Mouse (Mus musculus): ENCODE measurements around the gene Galnt13. TPM values are rescaled to one million over a fixed set of nuclear protein-coding genes. Genes with fewer than 3 reads are reported as not detected.
"Not testable (repeated sequence)": the region's sequence is repeated elsewhere in the genome, so short reads cannot be mapped to it uniquely, and the experiment has no call there.

The Galnt13 gene
- polyA plus RNA-seq, 1 experiment from 2014 or later = 23.4 TPM

GRCm38 (mm10) chr2:54527073-54527472, 91.0 kb downstream of the Galnt13 start:
- Histone ChIP-seq H3K9ac (replicated peaks; ENCODE audit: low read depth, low read length) (no peak overlapping the region), H3K4me2 (ENCODE audit: low read depth, low read length) (no peak overlapping the region), H3K9me3 (ENCODE audit: control insufficient read depth, low read length) (no peaks in the 10 kb centered on the region), H3K27ac (ENCODE audit: low read depth, low read length) (no peak overlapping the region), H3K4me3 (ENCODE audit: low read depth, low read length) (no peak overlapping the region), H3K4me1 (ENCODE audit: control insufficient read depth, insufficient read depth, low read length) (no peaks in the 10 kb centered on the region), H3K27me3 (ENCODE audit: control insufficient read depth, insufficient read depth, low read length) (no peaks in the 10 kb centered on the region), H3K36me3 (ENCODE audit: control insufficient read depth, insufficient read depth, low read length) (no peaks in the 10 kb centered on the region)
- WGBS = 80% methylated on average over 3 of the region's 3 CpGs
- ATAC-seq (ENCODE audit: low read depth) = no peak

GRCm38 (mm10) chr2:54558357-54559153, 122.4 kb downstream of the Galnt13 start:
- H3K36me3 ChIP-seq (ENCODE audit: control insufficient read depth, insufficient read depth, low read length) = no peaks in the 10 kb centered on the region
- no peaks in the 10 kb centered on the region for H3K9me3 ChIP-seq (ENCODE audit: control insufficient read depth, low read length)
- no peaks in the 10 kb centered on the region for H3K27me3 ChIP-seq (ENCODE audit: control insufficient read depth, insufficient read depth, low read length)
- H3K4me1 ChIP-seq (ENCODE audit: control insufficient read depth, insufficient read depth, low read length) = no peaks in the 10 kb centered on the region
- 80% methylated on average over 10 of the region's 10 CpGs for WGBS
- ATAC-seq (ENCODE audit: low read depth) = no peak
- no peak overlapping the region for H3K4me3 ChIP-seq (ENCODE audit: low read depth, low read length)
- no peak overlapping the region for H3K4me2 ChIP-seq (ENCODE audit: low read depth, low read length)
- no peak overlapping the region for H3K27ac ChIP-seq (ENCODE audit: low read depth, low read length)
- no peak overlapping the region for H3K9ac ChIP-seq (replicated peaks; ENCODE audit: low read depth, low read length)

GRCm38 (mm10) chr2:54565068-54565467, 129.0 kb downstream of the Galnt13 start:
- no peaks in the 10 kb centered on the region for H3K36me3 ChIP-seq (ENCODE audit: control insufficient read depth, insufficient read depth, low read length)
- no peak overlapping the region for H3K27ac ChIP-seq (ENCODE audit: low read depth, low read length)
- H3K4me3 ChIP-seq (ENCODE audit: low read depth, low read length) = no peak overlapping the region
- WGBS = 93% methylated on average over 3 of the region's 3 CpGs
- H3K27me3 ChIP-seq (ENCODE audit: control insufficient read depth, insufficient read depth, low read length) = no peaks in the 10 kb centered on the region
- H3K4me2 ChIP-seq (ENCODE audit: low read depth, low read length) = no peak overlapping the region
- no peaks in the 10 kb centered on the region for H3K4me1 ChIP-seq (ENCODE audit: control insufficient read depth, insufficient read depth, low read length)
- no peak for ATAC-seq (ENCODE audit: low read depth)
- no peak overlapping the region for H3K9ac ChIP-seq (replicated peaks; ENCODE audit: low read depth, low read length)
- H3K9me3 ChIP-seq (ENCODE audit: control insufficient read depth, low read length) = no peaks in the 10 kb centered on the region

- H3K4me2 ChIP-seq (ENCODE audit: low read depth, low read length) = no peak overlapping the region
- H3K27me3 ChIP-seq (ENCODE audit: control insufficient read depth, insufficient read depth, low read length) = no peaks in the 10 kb centered on the region
- H3K36me3 ChIP-seq (ENCODE audit: control insufficient read depth, insufficient read depth, low read length) = no peaks in the 10 kb centered on the region
- H3K9ac ChIP-seq (replicated peaks; ENCODE audit: low read depth, low read length) = no peak overlapping the region
- H3K27ac ChIP-seq (ENCODE audit: low read depth, low read length) = no peak overlapping the region
- H3K4me1 ChIP-seq (ENCODE audit: control insufficient read depth, insufficient read depth, low read length) = no peaks in the 10 kb centered on the region
- no peak for ATAC-seq (ENCODE audit: low read depth)
- H3K4me3 ChIP-seq (ENCODE audit: low read depth, low read length) = no peak overlapping the region
- WGBS = 70% methylated on average over 2 of the region's 2 CpGs
- no peaks in the 10 kb centered on the region for H3K9me3 ChIP-seq (ENCODE audit: control insufficient read depth, low read length)
Measured at GRCm38 (mm10) chr2:54567186-54567585, 131.1 kb downstream of the Galnt13 start.

GRCm38 (mm10) chr2:54567632-54568031, 131.5 kb downstream of the Galnt13 start:
- ATAC-seq (ENCODE audit: low read depth) = no peak
- Histone ChIP-seq H3K4me2 (ENCODE audit: low read depth, low read length) (no peak overlapping the region), H3K9ac (replicated peaks; ENCODE audit: low read depth, low read length) (no peak overlapping the region), H3K4me3 (ENCODE audit: low read depth, low read length) (no peak overlapping the region), H3K27ac (ENCODE audit: low read depth, low read length) (no peak overlapping the region), H3K36me3 (ENCODE audit: control insufficient read depth, insufficient read depth, low read length) (no peaks in the 10 kb centered on the region), H3K27me3 (ENCODE audit: control insufficient read depth, insufficient read depth, low read length) (no peaks in the 10 kb centered on the region), H3K9me3 (ENCODE audit: control insufficient read depth, low read length) (no peaks in the 10 kb centered on the region), H3K4me1 (ENCODE audit: control insufficient read depth, insufficient read depth, low read length) (no peaks in the 10 kb centered on the region)
- 88% methylated on average over 9 of the region's 9 CpGs for WGBS

GRCm38 (mm10) chr2:54713817-54714216, 277.7 kb downstream of the Galnt13 start:
- ATAC-seq (ENCODE audit: low read depth) = peak; percentile 49; the same call in 1 of the 2 replicates
- H3K36me3 ChIP-seq (ENCODE audit: control insufficient read depth, insufficient read depth, low read length); H3K27ac ChIP-seq (ENCODE audit: low read depth, low read length); H3K27me3 ChIP-seq (ENCODE audit: control insufficient read depth, insufficient read depth, low read length); H3K9me3 ChIP-seq (ENCODE audit: control insufficient read depth, low read length); H3K4me2 ChIP-seq (ENCODE audit: low read depth, low read length); H3K9ac ChIP-seq (replicated peaks; ENCODE audit: low read depth, low read length); H3K4me3 ChIP-seq (ENCODE audit: low read depth, low read length); H3K4me1 ChIP-seq (ENCODE audit: control insufficient read depth, insufficient read depth, low read length): not testable (repeated sequence)
- WGBS = no CpG with 5 or more reads among the region's 5 CpGs

GRCm38 (mm10) chr2:54751232-54751631, 315.1 kb downstream of the Galnt13 start:
- Histone ChIP-seq H3K4me3 (ENCODE audit: low read depth, low read length) (no peak overlapping the region), H3K4me1 (ENCODE audit: control insufficient read depth, insufficient read depth, low read length) (no peaks in the 10 kb centered on the region), H3K4me2 (ENCODE audit: low read depth, low read length) (no peak overlapping the region), H3K27me3 (ENCODE audit: control insufficient read depth, insufficient read depth, low read length) (no peaks in the 10 kb centered on the region), H3K27ac (ENCODE audit: low read depth, low read length) (no peak overlapping the region), H3K36me3 (ENCODE audit: control insufficient read depth, insufficient read depth, low read length) (no peaks in the 10 kb centered on the region), H3K9ac (replicated peaks; ENCODE audit: low read depth, low read length) (no peak overlapping the region), H3K9me3 (ENCODE audit: control insufficient read depth, low read length) (no peaks in the 10 kb centered on the region)
- ATAC-seq (ENCODE audit: low read depth) = no peak
- 87% methylated on average over 2 of the region's 2 CpGs for WGBS

GRCm38 (mm10) chr2:54759781-54760180, 323.7 kb downstream of the Galnt13 start:
- no peaks in the 10 kb centered on the region for H3K9me3 ChIP-seq (ENCODE audit: control insufficient read depth, low read length)
- no peak for ATAC-seq (ENCODE audit: low read depth)
- H3K4me3 ChIP-seq (ENCODE audit: low read depth, low read length) = no peak overlapping the region
- no peaks in the 10 kb centered on the region for H3K36me3 ChIP-seq (ENCODE audit: control insufficient read depth, insufficient read depth, low read length)
- 30% methylated on average over 4 of the region's 4 CpGs for WGBS
- no peak overlapping the region for H3K4me2 ChIP-seq (ENCODE audit: low read depth, low read length)
- H3K9ac ChIP-seq (replicated peaks; ENCODE audit: low read depth, low read length) = no peak overlapping the region
- H3K27me3 ChIP-seq (ENCODE audit: control insufficient read depth, insufficient read depth, low read length) = no peaks in the 10 kb centered on the region
- no peak overlapping the region for H3K27ac ChIP-seq (ENCODE audit: low read depth, low read length)
- no peaks in the 10 kb centered on the region for H3K4me1 ChIP-seq (ENCODE audit: control insufficient read depth, insufficient read depth, low read length)

GRCm38 (mm10) chr2:54778790-54779273, 342.7 kb downstream of the Galnt13 start:
- Histone ChIP-seq H3K9me3 (ENCODE audit: control insufficient read depth, low read length) (no peaks in the 10 kb centered on the region), H3K4me2 (ENCODE audit: low read depth, low read length) (no peak overlapping the region), H3K9ac (replicated peaks; ENCODE audit: low read depth, low read length) (no peak overlapping the region), H3K4me1 (ENCODE audit: control insufficient read depth, insufficient read depth, low read length) (no peaks in the 10 kb centered on the region), H3K36me3 (ENCODE audit: control insufficient read depth, insufficient read depth, low read length) (no peaks in the 10 kb centered on the region), H3K27ac (ENCODE audit: low read depth, low read length) (no peak overlapping the region), H3K4me3 (ENCODE audit: low read depth, low read length) (no peak overlapping the region), H3K27me3 (ENCODE audit: control insufficient read depth, insufficient read depth, low read length) (no peaks in the 10 kb centered on the region)
- 79% methylated on average over 2 of the region's 2 CpGs for WGBS
- no peak for ATAC-seq (ENCODE audit: low read depth)

Measured in neural tube, embryonic 14.5 days (tissue).